Mouse (Mus musculus) olfactory bulb, adult 2 months (tissue): Measurements from ENCODE around the gene Setd1b.

Source experiments
- CTCF ChIP-seq: fragments of 200-500 bp; IDR thresholded peaks from 2 replicates; pipeline ENCODE4 v1.5.1; 2012; ENCODE audit warnings: low read depth, mild to moderate bottlenecking, low read length, moderate library complexity; ENCODE audit not compliant: insufficient read depth
- POLR2A ChIP-seq: fragments of 200-500 bp; IDR thresholded peaks from 2 replicates; pipeline ENCODE4 v1.6.1; 2012; ENCODE audit warnings: mild to moderate bottlenecking, low read depth, low read length, moderate library complexity; ENCODE audit not compliant: insufficient read depth

DNA sequence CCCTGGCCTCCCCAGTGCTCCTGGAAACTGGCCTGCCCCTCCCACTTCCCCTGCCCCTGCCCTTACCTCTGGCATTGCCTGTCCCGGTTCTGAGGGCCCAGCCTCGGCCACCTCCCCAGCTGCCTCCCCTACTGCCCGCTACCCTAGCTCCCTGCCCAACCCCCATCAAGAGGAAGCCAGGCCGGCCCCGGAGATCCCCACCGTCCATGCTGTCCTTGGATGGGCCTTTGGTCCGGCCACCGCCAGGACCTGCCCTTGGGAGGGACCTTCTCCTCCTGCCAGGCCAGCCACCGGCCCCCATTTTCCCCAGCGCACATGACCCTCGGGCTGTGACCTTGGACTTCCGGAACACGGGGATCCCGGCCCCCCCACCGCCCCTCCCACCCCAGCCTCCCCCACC lies 18.3 kb downstream of the Setd1b start:
- TF ChIP-seq POLR2A (no peak), CTCF (no peak)
